Mouse (Mus musculus) ovary, postnatal 14 days (tissue): ENCODE results near the gene Gm10234.

Experiments used
- DNase-seq: peaks from one replicate; pipeline ENCODE4 v3.0.0; 2022; ENCODE audit warnings: low spot score

Gm10234 gene

DNA sequence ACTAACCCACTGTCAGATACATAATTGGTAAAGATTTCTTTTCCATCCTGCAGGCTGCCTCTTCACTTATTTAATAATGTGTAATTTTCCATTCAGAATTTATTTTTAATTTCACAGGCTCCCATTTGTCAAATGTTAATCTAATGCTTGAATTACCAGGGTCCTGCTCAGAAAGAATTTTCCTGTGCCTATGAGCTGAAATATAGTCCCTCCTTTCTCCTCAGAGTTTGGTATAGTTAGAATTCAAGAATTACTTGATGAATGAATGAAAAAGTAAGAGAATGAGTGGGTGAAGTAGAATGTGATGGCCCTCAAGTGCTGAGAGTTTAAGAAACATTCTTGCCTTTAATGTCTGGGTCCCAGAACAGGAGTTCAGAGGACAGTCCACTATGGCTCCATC is at the start of gene Gm10234:
Gene Gm10234 (plus strand): TSS at position 301 of the 400 bp plus-strand sequence.
- DNase-seq, result no peak

DNA sequence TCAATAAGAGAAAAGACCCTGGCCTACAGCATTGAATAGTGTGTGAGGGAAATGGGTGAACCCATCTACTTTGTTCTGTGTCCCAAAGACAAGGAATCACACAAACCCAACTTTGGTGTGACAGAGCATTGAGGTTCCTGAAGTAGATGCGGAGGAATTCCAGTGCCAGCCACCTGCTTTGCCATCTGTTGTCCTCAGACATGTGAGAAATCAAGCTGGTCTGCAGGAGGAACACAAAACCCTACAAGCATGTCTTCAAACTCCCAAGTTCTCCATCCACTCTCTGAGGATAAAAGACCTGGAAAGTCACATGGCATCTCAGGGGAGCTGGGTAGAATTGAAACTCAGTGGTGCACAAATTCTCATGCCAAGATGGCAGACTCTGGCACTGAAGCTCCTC is 44.3 kb upstream of the Gm10234 start:
- no peak for DNase-seq

DNA sequence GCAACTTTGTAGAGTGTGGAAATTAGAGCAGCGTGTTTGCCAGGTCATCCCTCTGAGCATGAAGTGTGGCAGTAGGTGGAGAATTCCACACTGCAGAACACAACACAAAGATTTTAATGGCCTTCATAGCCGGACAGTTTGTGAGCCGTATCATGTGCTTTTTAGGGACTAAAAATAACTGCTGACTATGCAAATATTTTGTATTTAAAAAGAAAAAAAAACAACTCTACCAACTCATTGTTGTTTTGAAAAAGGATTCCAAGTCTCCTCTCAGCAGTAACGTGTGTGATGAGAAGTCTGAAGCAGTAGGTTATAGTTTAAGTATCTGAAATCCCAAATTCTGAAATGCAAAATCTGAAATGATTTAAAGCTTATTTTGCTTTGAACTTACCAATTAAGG is 25.9 kb upstream of the Gm10234 start:
- no peak for DNase-seq

DNA sequence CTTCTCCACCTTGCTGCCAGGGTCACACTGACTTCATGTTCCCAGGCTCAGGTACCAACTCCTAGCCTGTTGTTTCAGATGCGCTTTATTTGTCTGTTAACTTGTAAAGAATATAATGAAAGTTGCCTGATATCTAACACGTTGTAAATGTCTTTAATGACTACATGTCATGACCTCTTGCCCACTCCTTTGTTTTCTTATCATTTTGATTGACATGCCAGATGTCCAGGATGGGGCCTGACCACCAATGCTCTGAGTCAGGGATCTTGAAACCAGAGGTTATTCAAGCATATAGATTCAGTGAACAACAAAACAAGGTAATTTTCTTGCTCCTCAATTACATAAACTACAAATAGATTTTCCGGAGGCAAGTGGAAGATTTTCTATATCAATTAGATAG is 23.5 kb upstream of the Gm10234 start:
- no peak for DNase-seq

DNA sequence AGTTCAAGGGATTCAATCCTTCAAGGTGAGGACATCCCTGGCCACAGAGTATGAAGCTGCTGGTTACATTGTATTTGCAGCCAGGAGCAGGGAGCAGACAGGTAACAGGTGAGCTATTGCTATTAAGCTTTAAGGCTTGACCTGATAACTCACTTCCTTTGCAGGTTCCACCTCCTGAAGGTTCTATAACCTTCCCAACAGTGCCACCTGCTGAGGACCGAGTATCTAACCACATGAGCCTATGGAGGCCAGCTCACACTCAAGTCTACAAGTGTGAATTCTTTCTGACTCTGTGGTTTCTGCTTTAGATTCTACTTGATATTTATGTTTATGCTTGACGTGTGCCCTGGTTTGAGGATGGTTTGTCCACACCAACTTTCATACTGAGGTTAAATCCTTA is 21.3 kb upstream of the Gm10234 start:
- no peak for DNase-seq

DNA sequence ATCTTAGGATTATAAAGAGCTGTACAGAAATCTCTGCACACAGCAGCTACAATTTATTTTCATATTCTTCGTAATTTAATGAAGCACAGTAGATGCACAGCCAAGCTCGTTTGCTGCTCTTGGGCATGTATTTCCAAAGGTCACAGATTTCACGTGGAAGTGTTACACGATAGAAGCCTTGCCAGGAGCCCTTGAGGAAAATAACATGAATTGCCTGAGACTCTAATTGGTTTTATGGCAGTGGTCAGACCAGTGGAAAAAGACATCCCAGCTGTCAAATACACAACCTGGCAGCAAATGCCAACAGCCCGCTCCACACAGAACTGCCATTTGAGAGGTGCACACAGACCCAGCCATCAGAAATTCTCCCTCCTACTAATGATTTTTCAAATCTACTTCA is 9.3 kb downstream of the Gm10234 start:
- no peak for DNase-seq

DNA sequence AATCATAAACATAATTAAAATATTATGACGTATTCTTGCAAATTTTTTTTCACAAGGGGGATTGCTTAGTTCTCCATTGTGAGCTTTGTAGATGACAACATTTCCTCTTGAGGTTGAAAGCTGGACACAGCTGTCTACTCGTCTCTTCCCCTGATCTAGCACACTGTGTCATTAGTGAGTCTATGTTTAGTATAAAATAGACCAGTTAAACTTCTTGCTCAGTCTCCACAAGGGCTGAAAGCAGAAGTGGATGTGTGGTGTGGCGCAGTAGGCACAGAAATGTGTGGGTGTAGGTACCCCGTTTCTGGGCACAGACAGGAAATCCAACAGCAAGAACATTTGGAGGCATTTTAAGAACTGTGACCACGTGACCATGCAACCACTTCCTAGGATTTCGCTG is 12.9 kb downstream of the Gm10234 start:
- DNase-seq, result no peak

DNA sequence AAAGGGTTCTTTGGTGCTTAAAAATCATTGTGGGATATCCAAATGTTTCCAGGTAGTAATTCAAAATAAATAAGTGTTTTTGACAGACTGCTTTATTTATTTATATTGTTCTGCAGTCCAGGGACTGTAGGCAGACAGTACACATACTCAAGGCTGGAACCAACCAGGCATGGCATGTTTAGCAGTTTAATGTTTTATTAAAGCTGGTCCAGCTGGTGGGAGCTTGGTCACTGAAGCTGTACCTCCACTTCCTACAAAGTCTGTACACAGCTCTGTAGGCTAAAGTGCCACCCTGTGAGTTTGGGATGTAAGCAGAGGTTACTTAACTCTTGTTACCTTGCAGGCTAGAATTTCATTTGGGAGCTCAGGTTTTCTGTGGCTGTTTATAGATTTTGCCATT is 27.5 kb downstream of the Gm10234 start:
- no peak for DNase-seq

DNA sequence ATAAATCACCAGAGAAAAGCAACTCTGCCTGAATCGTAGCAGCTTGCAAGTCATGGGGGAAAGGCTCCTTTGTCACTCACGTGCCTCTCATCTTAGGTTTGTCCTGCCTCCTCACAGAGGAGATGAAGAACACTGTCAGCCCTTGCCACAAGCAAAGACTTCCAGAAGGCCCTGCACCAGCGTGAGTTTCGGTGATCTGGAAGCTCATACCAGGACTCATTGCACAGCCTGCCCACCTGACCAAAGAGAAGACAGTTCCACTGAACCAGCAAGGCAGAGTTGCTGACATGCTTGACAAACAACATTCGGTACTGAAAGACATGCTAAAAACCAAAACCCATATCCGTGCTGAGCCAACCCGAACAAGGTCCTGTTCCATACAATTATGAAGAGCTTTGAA is 31.1 kb downstream of the Gm10234 start:
- DNase-seq, result no peak

DNA sequence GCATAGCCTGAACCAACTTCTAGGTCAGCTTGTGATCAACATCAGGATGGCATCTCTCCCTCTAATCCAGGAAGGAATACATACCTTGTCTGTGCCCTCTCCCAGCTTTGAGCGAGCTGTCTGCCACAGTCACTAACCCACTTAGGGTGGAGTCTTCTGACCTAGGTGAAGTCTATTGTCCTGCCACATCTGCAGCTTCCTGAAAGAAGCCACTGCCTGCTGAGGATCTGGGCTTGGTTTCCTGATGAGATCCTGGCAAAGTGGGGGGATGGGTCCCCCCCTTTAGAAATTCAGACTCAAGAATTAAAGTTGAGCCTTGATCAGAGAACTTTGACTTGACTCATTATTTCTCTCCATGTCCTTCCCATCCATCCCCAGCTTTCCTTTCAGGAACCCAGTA is 32.0 kb downstream of the Gm10234 start:
- DNase-seq, result no peak

DNA sequence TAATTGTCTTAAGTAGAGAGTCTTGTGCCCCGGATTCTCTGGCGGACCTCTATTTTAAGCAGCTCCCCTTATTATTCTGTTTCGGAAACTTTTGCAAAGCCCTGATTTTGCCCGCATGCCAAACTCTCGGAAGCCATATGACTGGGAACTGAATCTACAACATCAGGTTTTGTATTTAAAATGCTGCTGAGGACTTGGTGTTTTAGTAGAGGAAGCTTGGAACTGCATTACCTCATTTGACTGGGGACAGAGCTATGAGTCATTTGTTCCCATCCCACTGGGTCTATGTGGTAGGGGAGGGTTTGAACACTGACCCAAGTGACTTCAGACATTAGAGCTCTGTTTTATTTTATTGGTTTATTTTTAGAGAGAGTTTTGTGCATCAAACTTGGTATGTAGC is 38.2 kb downstream of the Gm10234 start:
- no peak for DNase-seq

DNA sequence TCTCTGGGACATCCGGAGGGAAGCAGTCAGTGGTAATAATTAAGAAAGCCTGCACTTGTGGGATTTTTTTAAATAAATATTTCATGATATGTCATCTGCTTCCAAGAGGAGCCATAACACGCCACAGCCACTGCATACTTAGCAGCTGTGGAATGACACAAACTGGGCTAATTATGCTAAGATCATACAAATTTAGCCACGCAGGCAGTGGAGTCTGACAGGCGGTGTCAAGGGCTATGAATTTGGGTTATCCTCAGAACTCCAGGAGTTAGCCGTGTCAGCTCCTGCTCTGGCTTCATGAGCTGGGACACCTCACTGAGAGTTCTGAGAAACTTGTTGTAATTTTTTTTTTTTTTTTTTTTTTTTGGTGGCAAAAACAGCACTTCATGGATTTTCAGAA is 40.8 kb downstream of the Gm10234 start:
- no peak for DNase-seq

DNA sequence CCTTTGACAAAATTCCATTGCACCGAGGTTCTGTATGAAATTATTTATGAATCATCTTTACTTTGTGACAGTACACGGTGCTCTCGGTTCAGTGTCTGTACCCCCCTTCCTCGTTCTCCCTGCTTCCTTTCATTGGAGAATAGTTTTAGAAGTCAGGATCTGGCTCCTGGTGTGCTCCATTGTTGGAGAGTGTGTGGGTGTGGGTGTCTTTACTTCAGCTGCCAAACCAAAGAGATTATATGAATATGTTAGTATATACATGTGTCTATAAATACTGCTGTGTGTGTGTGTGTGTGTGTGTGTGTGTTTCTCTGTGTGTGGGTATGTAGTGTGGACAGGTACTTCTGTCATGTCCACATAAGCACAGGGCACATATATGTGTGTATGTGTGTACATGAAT is 49.9 kb downstream of the Gm10234 start:
- DNase-seq, result no peak
